19 mouse cellular contexts compared by ENCODE assay signal in the genomic region with DNA sequence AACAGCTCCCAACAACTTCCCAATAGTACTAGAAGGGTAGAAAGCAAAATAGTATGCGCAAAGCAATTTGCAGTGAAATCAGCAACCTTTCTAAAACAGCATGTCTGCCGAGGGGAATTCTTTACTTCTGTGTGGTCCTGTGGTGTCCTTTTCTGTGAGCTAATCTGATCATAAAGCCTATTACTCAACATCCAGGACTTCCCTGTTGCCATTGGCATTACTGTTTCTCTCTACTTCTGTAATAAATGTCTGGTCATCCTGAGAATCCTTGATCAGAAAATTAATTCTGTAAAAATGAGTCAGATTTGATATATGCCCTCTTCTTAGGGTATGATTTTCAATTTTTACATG.
DNase-seq lines count a peak whose midpoint lies in the region; ATAC-seq and TF ChIP-seq lines count a peak whose summit lies in the region.
"Had no signal": no experiment of that assay in that cellular context is flagged by ENCODE, and none has a peak within 500 bp of the region (broad histone marks: within the 10 kb centered on the region; RNA-seq: fewer than 3 reads in every experiment).

No protein-coding gene starts in this region.

- no peaks in the 10 kb centered on the region for H3K9me3 ChIP-seq in liver, embryonic 11.5 days (ENCODE audit: control insufficient read depth, low read length)
- H3K9me3 ChIP-seq: megakaryocyte, embryonic 14.5 days; neural tube, embryonic 13.5 days had no signal

- H3K36me3 ChIP-seq in liver, adult 2 months (ENCODE audit: control insufficient read depth, insufficient read depth, low read length) = no peaks in the 10 kb centered on the region
- no peaks in the 10 kb centered on the region for H3K36me3 ChIP-seq in liver, embryonic 11.5 days (ENCODE audit: control insufficient read depth, insufficient read depth, low read length)
- H3K36me3 ChIP-seq: heart, embryonic 12.5 days; neural tube, embryonic 13.5 days had no signal

- no peak overlapping the region for H3K27ac ChIP-seq in liver, adult 2 months (replicated peaks; ENCODE audit: insufficient read depth, low read depth, low read length)
- no peak overlapping the region for H3K27ac ChIP-seq in liver, embryonic 11.5 days (ENCODE audit: low read depth, low read length)
- H3K27ac ChIP-seq: hindbrain, postnatal 0 days; liver, embryonic 14.5 days; neural tube, embryonic 13.5 days had no signal

- peak; percentile 10 for DNase-seq in liver, adult 2 months (ENCODE audit: extremely low read depth, low read depth, low spot score)
- DNase-seq in liver, embryonic 11.5 days (ENCODE audit: low spot score) = no peak
- peak; percentile 89 for DNase-seq in 416B (ENCODE audit: low read depth)
- DNase-seq in spleen, adult 12 weeks (ENCODE audit: low spot score) = no peak
- DNase-seq in ovary, postnatal 10 days (ENCODE audit: low spot score) = no peak
- DNase-seq in kidney, postnatal 36 days = no peak
- DNase-seq: adrenal gland, postnatal 25 days; cerebellum, postnatal 25 days; kidney, adult 8-10 months; retina, postnatal 1 day had no signal

- no peak overlapping the region for H3K4me3 ChIP-seq in liver, adult 2 months (ENCODE audit: insufficient read depth, low read depth, low read length)
- H3K4me3 ChIP-seq in liver, embryonic 11.5 days (ENCODE audit: low read depth, low read length) = no peak overlapping the region
- H3K4me3 ChIP-seq: heart, embryonic 12.5 days; megakaryocyte, embryonic 14.5 days; neural tube, embryonic 13.5 days had no signal

- H3K4me2 ChIP-seq in liver, embryonic 11.5 days = no peak overlapping the region
- H3K4me2 ChIP-seq: heart, embryonic 12.5 days; neural tube, embryonic 13.5 days had no signal

- WGBS in liver, adult 2 months = 76% methylated on average over 2 of the region's 2 CpGs
- WGBS in liver, embryonic 11.5 days = 50% methylated on average over 2 of the region's 2 CpGs

- no peak for TF ChIP-seq POLR2A in liver, adult 2 months (IDR thresholded peaks at IDR 0.05; ENCODE audit: extremely low read depth, insufficient read depth, low read length)

- H3K4me1 ChIP-seq in liver, adult 2 months (ENCODE audit: control insufficient read depth, insufficient read depth, low read length) = no peaks in the 10 kb centered on the region
- no peaks in the 10 kb centered on the region for H3K4me1 ChIP-seq in liver, embryonic 11.5 days (replicated peaks; ENCODE audit: control insufficient read depth, insufficient read depth, low read length)
- H3K4me1 ChIP-seq: heart, embryonic 12.5 days; megakaryocyte, embryonic 14.5 days; neural tube, embryonic 13.5 days had no signal

- TF ChIP-seq CTCF in liver, adult 2 months (IDR thresholded peaks at IDR 0.05; ENCODE audit: low read depth, low read length) = no peak

- H3K27me3 ChIP-seq in liver, adult 2 months (ENCODE audit: control insufficient read depth, insufficient read depth, low read length) = no peaks in the 10 kb centered on the region
- H3K27me3 ChIP-seq in liver, embryonic 11.5 days (replicated peaks; ENCODE audit: control insufficient read depth, insufficient read depth, low read length) = no peaks in the 10 kb centered on the region
- H3K27me3 ChIP-seq: heart, embryonic 12.5 days; megakaryocyte, embryonic 14.5 days; neural tube, embryonic 13.5 days; Patski had no signal

- H3K9ac ChIP-seq in liver, adult 2 months (ENCODE audit: low read depth, low read length) = no peak overlapping the region
- H3K9ac ChIP-seq in liver, embryonic 11.5 days (ENCODE audit: low read depth, low read length) = no peak overlapping the region
- H3K9ac ChIP-seq: heart, embryonic 12.5 days; liver, embryonic 14.5 days; neural tube, embryonic 13.5 days had no signal

- H3K79me2 ChIP-seq in liver, adult 2 months (ENCODE audit: control insufficient read depth, insufficient read depth, low read length) = no peaks in the 10 kb centered on the region

- ATAC-seq in liver, embryonic 11.5 days (replicated peaks; ENCODE audit: low FRiP score) = no peak
- peak; percentile 99 for ATAC-seq in common myeloid progenitor, adult 5-6 weeks (replicated peaks; ENCODE audit: low read depth, poor library complexity, severe bottlenecking)
- ATAC-seq in megakaryocyte progenitor cell, adult 5-6 weeks (replicated peaks; ENCODE audit: poor library complexity) = peak; percentile 99
- ATAC-seq: forebrain, embryonic 14.5 days; hindbrain, postnatal 0 days; Patski had no signal

Comparison
In these comparisons a context has a peak if more than half of its experiments do, and no peak if none do; other contexts are left out.
1. DNase-seq: peak in liver, adult 2 months (single experiment) and 416B (single experiment); none in liver, embryonic 11.5 days (single experiment), spleen, adult 12 weeks (single experiment), ovary, postnatal 10 days (single experiment) and kidney, postnatal 36 days (0 of 2).